20 mouse cellular contexts compared by ENCODE assay signal in the genomic region with DNA sequence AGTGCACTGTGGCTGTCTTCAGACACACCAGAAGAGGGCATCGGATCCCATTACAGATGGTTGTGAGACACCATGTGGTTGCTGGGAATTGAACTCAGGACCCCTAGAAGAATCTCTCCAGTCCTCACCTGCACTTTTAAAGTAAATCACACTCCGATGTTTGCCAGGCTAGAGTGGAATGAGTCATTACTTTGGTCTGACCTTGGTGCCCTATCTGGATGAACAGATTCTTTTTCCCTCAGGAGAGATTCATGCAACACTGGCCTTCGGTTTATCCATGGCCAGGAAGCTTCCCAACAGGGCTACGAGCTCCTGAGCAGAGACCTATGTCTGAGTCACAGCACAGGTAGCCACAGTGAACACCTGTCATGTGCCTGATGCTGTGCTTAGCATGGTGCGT. TPM values are rescaled to one million over a fixed set of nuclear protein-coding genes. Genes with fewer than 3 reads are reported as not detected.
DNase-seq lines count a peak whose midpoint lies in the region.
"Had no signal": no experiment of that assay in that cellular context is flagged by ENCODE, and none has a peak within 500 bp of the region (broad histone marks: within the 10 kb centered on the region; RNA-seq: fewer than 3 reads in every experiment).

No protein-coding gene starts in this region.

- peak; percentile 22 for DNase-seq in adrenal gland, adult 2 months
- no peak for DNase-seq in adrenal gland, postnatal 10 days
- DNase-seq in 3T3-L1 (ENCODE audit: low read depth, low spot score): peak; percentile 53
- DNase-seq in thymus, postnatal 36 days: no peak
- DNase-seq: adrenal gland, adult 8-10 months; adrenal gland, postnatal 14 days; adrenal gland, postnatal 25 days; adrenal gland, postnatal 36 days; B cell, adult 2 months; cerebellum, adult 11 months; cerebellum, adult 11-12 months; cerebellum, adult 18-20 months; cerebellum, adult 2 months; cerebellum, adult 8-10 months; cerebellum, adult 9-10 months had no signal

RNA-seq across cellular contexts. Expression of a gene that starts 18.7 kb away (rescaled TPM):
- 1 to 10 TPM; 2.1 to 6.1 TPM for total RNA-seq in adrenal gland, adult 2 months (2021)
- 3.9 and 4.0 TPM in 2 replicates for polyA plus RNA-seq in adrenal gland, adult 2 months (2012; rRNA removed)
- total RNA-seq in adrenal gland, postnatal 10 days (2021): 1 to 10 TPM in 1 of 2 experiments, under 1 TPM in 1; 0.84 to 2.2 TPM
- polyA plus RNA-seq: activated CD4-positive, CD25-positive, alpha-beta regulatory T cell, adult 4 months; CD4-positive, CD25-positive, alpha-beta regulatory T cell, adult 4 months had no signal

RNA-seq across cellular contexts. Expression of a gene that starts 50.8 kb away (rescaled TPM):
- 100 to 1,000 TPM; 192 to 258 TPM for total RNA-seq in adrenal gland, adult 2 months (2021)
- polyA plus RNA-seq in adrenal gland, adult 2 months (2012; rRNA removed): 42.9 and 48.8 TPM in 2 replicates
- 100 to 1,000 TPM; 419 to 460 TPM for total RNA-seq in adrenal gland, postnatal 10 days (2021)

RNA-seq across cellular contexts. Expression of a gene that starts 50.8 kb away (rescaled TPM):
- total RNA-seq in adrenal gland, adult 2 months (2021): not detected
- 0.33 TPM in 1 of 2 replicates, not detected in the other for polyA plus RNA-seq in adrenal gland, adult 2 months (2012; rRNA removed)
- total RNA-seq in adrenal gland, postnatal 10 days (2021): not detected
- total RNA-seq: adrenal gland, postnatal 14 days; adrenal gland, postnatal 25 days; adrenal gland, postnatal 4 days; ES-E14 had no signal
- polyA plus RNA-seq: activated CD4-positive, CD25-positive, alpha-beta regulatory T cell, adult 4 months; CD4-positive, CD25-positive, alpha-beta regulatory T cell, adult 4 months; G1E had no signal

Comparison
In these comparisons a context has a peak if more than half of its experiments do, and no peak if none do; other contexts are left out.
1. DNase-seq: peak in adrenal gland, adult 2 months (single experiment) and 3T3-L1 (single experiment); none in adrenal gland, postnatal 10 days (single experiment) and thymus, postnatal 36 days (0 of 2).